Mouse (Mus musculus) adrenal gland, postnatal 4 days (tissue): ENCODE measurements around the gene Dapp1. TPM values are rescaled to one million over a fixed set of nuclear protein-coding genes. Genes with fewer than 3 reads are reported as not detected.
"Not testable (repeated sequence)": the region's sequence is repeated elsewhere in the genome, so short reads cannot be mapped to it uniquely, and the experiment has no call there.

ENCODE experiments used
- DNase-seq, 2 experiments: peaks; one replicate each; pipeline ENCODE4 v3.0.0; 2021 to 2022; ENCODE audit warnings: low spot score in 2 of 2, mixed read lengths in 2 of 2
- total RNA-seq, 2 experiments: library from RNA; stranded (reverse); gene quantifications; 2 replicates each; pipeline ENCODE4 v1.2.3; 2021

The Dapp1 gene
- total RNA-seq, 2 experiments from 2014 or later: 11.6 to 13.8 TPM

- DNase-seq: no peak
Measured at GRCm38 (mm10) chr3:137992366-137992765, 11.0 kb upstream of the Dapp1 start.

GRCm38 (mm10) chr3:137991183-137991582 lies 9.8 kb upstream of the Dapp1 start:
- DNase-seq: peak; percentile 45 to 74

GRCm38 (mm10) chr3:137989405-137989804 lies 8.1 kb upstream of the Dapp1 start:
- no peak for DNase-seq

GRCm38 (mm10) chr3:137980435-137981381 lies 637 bp downstream of the Dapp1 start:
- no peak for DNase-seq

GRCm38 (mm10) chr3:137978233-137978632 lies 3.1 kb downstream of the Dapp1 start:
- no peak for DNase-seq

GRCm38 (mm10) chr3:137977629-137978041 lies 3.7 kb downstream of the Dapp1 start:
- no peak for DNase-seq

GRCm38 (mm10) chr3:137976943-137977628 lies 4.3 kb downstream of the Dapp1 start:
- DNase-seq: no peak

GRCm38 (mm10) chr3:137975856-137976423 lies 5.4 kb downstream of the Dapp1 start:
- DNase-seq: no peak

- DNase-seq: no peak
Measured at GRCm38 (mm10) chr3:137975435-137975834, 5.9 kb downstream of the Dapp1 start.

- DNase-seq: no peak
Measured at GRCm38 (mm10) chr3:137974306-137974705, 7.0 kb downstream of the Dapp1 start.

- DNase-seq: no peak
Measured at GRCm38 (mm10) chr3:137972989-137973388, 8.4 kb downstream of the Dapp1 start.

- DNase-seq: no peak
Measured at GRCm38 (mm10) chr3:137972224-137972623, 9.1 kb downstream of the Dapp1 start.

- DNase-seq: no peak
Measured at GRCm38 (mm10) chr3:137969951-137970350, 11.4 kb downstream of the Dapp1 start.

GRCm38 (mm10) chr3:137968820-137969486 lies 12.4 kb downstream of the Dapp1 start:
- no peak for DNase-seq

GRCm38 (mm10) chr3:137968105-137968819 lies 13.1 kb downstream of the Dapp1 start:
- DNase-seq: no peak

GRCm38 (mm10) chr3:137964014-137964413 lies 17.3 kb downstream of the Dapp1 start:
- DNase-seq: not testable (repeated sequence)

- DNase-seq: no peak
Measured at GRCm38 (mm10) chr3:137963508-137963907, 17.8 kb downstream of the Dapp1 start.

- DNase-seq: no peak
Measured at GRCm38 (mm10) chr3:137961736-137962385, 19.5 kb downstream of the Dapp1 start.

- no peak for DNase-seq
Measured at GRCm38 (mm10) chr3:137959456-137959855, 21.9 kb downstream of the Dapp1 start.

GRCm38 (mm10) chr3:137958352-137958751 lies 23.0 kb downstream of the Dapp1 start:
- no peak for DNase-seq
